Mouse (Mus musculus): ENCODE data around the gene Slmap. TPM values are rescaled to one million over a fixed set of nuclear protein-coding genes. Genes with fewer than 3 reads are reported as not detected.

Gene Slmap
- polyA plus RNA-seq, 1 experiment from 2014 or later: 11.3 TPM

DNA sequence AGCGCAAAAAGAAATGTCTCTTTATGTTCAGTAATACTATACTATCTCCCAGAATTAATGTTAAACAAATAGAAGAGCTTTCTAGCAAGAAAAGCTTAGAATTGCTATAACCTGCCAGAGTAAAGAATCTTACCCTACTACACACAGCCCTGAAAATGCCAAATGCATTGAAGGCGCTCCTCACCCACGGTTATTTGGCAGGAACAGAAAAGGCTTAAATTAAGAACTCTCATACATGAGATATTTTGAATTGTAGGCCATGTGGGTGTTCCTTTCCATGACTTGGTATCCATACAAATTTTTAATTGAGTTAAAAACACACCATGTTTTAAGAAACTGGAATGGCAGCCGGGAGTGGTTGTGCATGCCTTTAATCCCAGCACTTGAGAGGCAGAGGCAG is 4.5 kb upstream of the Slmap start:
- ATAC-seq: no peak
- Histone ChIP-seq H3K27ac (ENCODE audit: low read length) (no peak overlapping the region), H3K4me2 (ENCODE audit: low read length) (no peak overlapping the region), H3K27me3 (ENCODE audit: control insufficient read depth, insufficient read depth, low read depth, low read length) (no peaks in the 10 kb centered on the region), H3K9me3 (replicated peaks; ENCODE audit: control insufficient read depth, low read length, poor library complexity, severe bottlenecking) (no peaks in the 10 kb centered on the region), H3K36me3 (ENCODE audit: control insufficient read depth, insufficient read depth, low read length) (no peaks in the 10 kb centered on the region), H3K4me3 (ENCODE audit: low read depth, low read length) (no peak overlapping the region), H3K9ac (ENCODE audit: low read depth, low read length) (no peak overlapping the region), H3K4me1 (ENCODE audit: control insufficient read depth, insufficient read depth, low read length) (no peaks in the 10 kb centered on the region)
- 85% methylated on average over 4 of the region's 4 CpGs for WGBS

DNA sequence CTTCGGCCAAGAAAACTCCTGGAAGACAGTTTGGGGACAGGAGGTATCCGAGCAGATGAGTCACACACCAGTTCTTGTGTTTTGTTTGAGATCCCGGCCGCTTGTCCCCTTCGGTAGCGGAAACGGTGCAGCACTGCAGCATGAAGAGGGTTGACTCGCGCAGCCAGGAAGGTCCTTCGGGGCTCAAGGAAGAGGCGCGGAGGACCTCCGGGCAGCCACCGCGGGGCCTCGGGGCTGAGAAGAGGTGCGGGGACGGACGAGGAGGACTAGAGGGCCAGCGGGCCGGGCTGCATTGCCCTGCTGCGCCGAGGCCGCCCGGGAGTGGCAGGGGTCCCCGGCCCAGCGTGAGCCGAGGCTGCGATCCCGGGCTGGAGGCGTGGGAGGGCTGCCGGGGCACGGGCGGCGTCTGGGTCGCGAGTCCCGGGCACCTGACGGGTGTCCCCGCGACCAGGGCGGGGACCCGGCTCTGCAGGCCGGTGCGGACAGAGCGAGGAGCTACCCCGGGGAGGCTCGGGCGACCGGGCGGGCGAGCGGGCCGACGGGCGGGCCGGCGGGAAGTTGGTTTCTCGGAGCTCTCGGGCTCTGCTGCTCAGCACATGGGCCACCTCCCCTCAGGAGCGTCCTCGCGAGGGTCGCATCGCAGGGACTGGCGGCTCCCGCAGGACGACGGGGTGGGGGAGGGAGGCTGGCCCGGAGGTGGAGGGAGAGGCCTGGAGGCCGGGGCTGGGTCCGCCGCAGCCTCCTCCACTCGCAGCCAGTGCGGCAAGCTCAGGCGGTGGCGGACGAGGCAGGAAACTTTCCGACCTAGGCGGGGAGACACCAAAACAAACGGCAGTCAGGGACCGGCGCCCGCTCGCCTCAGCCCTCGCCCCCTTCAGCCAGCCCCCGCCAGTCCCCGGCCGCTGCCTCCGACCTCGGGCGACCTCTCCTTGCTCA is 642 bp downstream of the Slmap start:
- Histone ChIP-seq H3K4me3 (ENCODE audit: low read depth, low read length) (peak overlapping the region; percentile 99), H3K4me2 (ENCODE audit: low read length) (peak overlapping the region; percentile 83), H3K36me3 (ENCODE audit: control insufficient read depth, insufficient read depth, low read length) (no peaks in the 10 kb centered on the region), H3K9me3 (replicated peaks; ENCODE audit: control insufficient read depth, low read length, poor library complexity, severe bottlenecking) (no peaks in the 10 kb centered on the region), H3K9ac (ENCODE audit: low read depth, low read length) (peak overlapping the region; percentile 87), H3K27ac (ENCODE audit: low read length) (peak overlapping the region; percentile 90), H3K27me3 (ENCODE audit: control insufficient read depth, insufficient read depth, low read depth, low read length) (no peaks in the 10 kb centered on the region), H3K4me1 (ENCODE audit: control insufficient read depth, insufficient read depth, low read length) (peaks cover 33% of the 10 kb centered on the region)
- ATAC-seq: peak; percentile 83
- under 1% methylated on average over 77 of the region's 92 CpGs for WGBS

DNA sequence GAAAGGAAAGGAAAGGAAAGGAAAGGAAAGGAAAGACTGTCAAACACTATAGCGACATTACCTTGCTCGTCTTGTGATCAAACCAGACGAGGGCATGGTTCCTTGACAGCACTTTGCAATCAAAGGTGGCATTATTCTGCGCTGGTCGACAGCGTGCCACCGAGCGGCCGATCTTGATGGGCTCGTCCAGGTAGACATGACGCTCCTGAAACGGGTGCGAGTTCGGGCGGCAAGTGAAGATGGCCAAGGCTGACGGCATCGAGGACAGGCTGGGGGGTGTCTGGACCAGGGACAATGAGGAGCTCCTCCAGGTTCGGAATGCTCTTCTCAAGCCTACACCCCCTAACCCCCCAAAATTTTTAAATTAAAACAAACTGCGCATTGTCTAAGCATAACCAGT is 1.5 kb downstream of the Slmap start:
- H3K4me1 ChIP-seq (ENCODE audit: control insufficient read depth, insufficient read depth, low read length): peaks cover 40% of the 10 kb centered on the region
- peak overlapping the region; percentile 99 for H3K4me3 ChIP-seq (ENCODE audit: low read depth, low read length)
- peak overlapping the region; percentile 87 for H3K9ac ChIP-seq (ENCODE audit: low read depth, low read length)
- no peak for ATAC-seq
- H3K27me3 ChIP-seq (ENCODE audit: control insufficient read depth, insufficient read depth, low read depth, low read length): no peaks in the 10 kb centered on the region
- no peaks in the 10 kb centered on the region for H3K36me3 ChIP-seq (ENCODE audit: control insufficient read depth, insufficient read depth, low read length)
- H3K9me3 ChIP-seq (replicated peaks; ENCODE audit: control insufficient read depth, low read length, poor library complexity, severe bottlenecking): no peaks in the 10 kb centered on the region
- no peak overlapping the region for H3K27ac ChIP-seq (ENCODE audit: low read length)
- 26% methylated on average over 19 of the region's 19 CpGs for WGBS
- H3K4me2 ChIP-seq (ENCODE audit: low read length): peak overlapping the region; percentile 83

DNA sequence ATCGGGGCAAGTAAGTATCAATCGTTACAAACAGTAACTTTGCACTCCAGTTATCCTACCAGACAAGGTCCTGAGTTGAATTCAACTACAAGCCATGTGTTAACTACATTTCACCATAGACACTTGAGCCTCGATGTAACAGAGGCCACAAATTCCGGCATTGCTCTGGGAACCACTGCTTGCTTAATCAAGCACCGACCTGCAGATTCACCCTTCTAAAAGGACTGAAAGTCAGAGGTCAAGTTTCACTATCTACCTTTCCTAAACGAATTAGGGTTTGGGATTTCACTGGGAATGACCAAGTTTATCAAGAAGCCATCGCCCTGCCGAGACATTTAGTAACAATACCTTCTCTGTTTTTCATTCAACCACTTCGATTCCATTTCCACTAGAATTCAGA is 2.0 kb downstream of the Slmap start:
- Histone ChIP-seq H3K36me3 (ENCODE audit: control insufficient read depth, insufficient read depth, low read length) (no peaks in the 10 kb centered on the region; the same call in 1 of the 2 replicates), H3K27ac (ENCODE audit: low read length) (no peak overlapping the region), H3K9ac (ENCODE audit: low read depth, low read length) (peak overlapping the region; percentile 87), H3K4me2 (ENCODE audit: low read length) (peak overlapping the region; percentile 83), H3K4me1 (ENCODE audit: control insufficient read depth, insufficient read depth, low read length) (peaks cover 41% of the 10 kb centered on the region), H3K27me3 (ENCODE audit: control insufficient read depth, insufficient read depth, low read depth, low read length) (no peaks in the 10 kb centered on the region), H3K9me3 (replicated peaks; ENCODE audit: control insufficient read depth, low read length, poor library complexity, severe bottlenecking) (no peaks in the 10 kb centered on the region), H3K4me3 (ENCODE audit: low read depth, low read length) (peak overlapping the region; percentile 99)
- ATAC-seq: no peak
- 66% methylated on average over 9 of the region's 9 CpGs for WGBS

DNA sequence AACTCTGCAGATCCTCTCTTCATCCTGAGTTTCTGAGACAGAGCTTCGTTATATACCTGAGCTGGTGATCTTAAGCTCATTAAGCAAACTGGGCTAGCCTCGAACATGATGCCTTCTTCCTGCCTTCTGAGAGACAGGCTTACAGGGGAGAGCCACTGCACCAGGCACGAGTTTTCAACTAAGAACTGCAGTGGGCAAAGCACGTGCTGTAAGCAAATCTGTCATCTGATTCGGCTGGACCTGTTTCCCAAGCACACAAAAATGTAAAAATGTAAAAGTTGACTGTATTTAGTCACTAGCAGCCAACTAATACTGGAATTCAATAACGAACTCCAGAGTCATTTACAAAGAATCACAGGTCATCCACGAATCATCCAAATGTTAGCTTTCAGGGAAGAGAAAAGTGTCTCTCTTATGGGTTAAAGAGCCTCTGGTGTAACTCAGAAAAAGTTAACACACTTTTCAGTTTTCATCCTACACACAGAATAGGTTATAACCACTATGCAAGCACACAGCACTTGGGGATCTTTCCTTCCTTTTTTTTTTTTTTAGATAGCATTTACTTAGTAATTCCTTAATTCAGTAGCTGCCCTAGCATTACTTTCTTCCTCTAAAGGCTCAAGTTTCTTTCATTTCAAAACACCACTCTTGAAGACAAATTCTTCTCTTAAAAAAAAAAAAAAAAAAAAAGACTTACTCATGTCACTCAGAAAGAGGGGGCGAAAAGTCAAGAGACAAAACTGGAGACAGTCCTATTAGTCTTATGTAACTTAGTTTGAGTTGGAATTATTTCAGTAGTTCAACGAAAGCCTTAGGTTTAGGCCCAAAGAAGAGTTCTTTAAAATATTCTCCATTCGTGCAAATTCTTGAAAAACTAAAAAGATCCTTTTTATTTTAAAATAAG is 3.1 kb downstream of the Slmap start:
- 0 out of 2 replicates have a peak overlapping the region, but pooled peaks have one; percentile 16 for H3K9ac ChIP-seq (ENCODE audit: low read depth, low read length)
- WGBS: 80% methylated on average over 10 of the region's 10 CpGs
- H3K4me3 ChIP-seq (ENCODE audit: low read depth, low read length): no peak overlapping the region

DNA sequence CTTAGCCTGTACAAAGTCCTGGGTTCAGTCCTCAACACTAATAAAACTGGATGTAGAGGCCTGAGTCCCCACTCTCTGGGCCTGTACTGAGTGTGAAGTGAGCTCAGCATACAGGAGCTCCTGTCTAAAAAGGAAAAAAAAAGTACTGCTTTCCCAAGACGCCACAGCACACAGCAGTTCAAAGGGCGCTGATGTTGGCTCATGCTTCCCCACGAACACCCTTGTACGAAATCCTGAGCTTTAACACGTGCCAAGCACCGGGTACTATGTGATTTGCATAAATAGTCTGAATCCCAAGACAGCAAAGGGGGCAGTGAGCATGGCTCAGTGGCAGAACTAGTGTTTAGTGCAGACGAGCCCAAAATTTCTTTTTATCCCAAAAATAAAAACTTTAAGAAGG is 4.4 kb downstream of the Slmap start:
- no peak overlapping the region for H3K27ac ChIP-seq (ENCODE audit: low read length)
- no peak overlapping the region for H3K9ac ChIP-seq (ENCODE audit: low read depth, low read length)
- no peak overlapping the region for H3K4me3 ChIP-seq (ENCODE audit: low read depth, low read length)
- H3K9me3 ChIP-seq (replicated peaks; ENCODE audit: control insufficient read depth, low read length, poor library complexity, severe bottlenecking): no peaks in the 10 kb centered on the region
- no peaks in the 10 kb centered on the region for H3K27me3 ChIP-seq (ENCODE audit: control insufficient read depth, insufficient read depth, low read depth, low read length)
- H3K4me2 ChIP-seq (ENCODE audit: low read length): 0 out of 2 replicates have a peak overlapping the region, but pooled peaks have one; percentile 19
- 63% methylated on average over 7 of the region's 7 CpGs for WGBS
- peaks cover 44% of the 10 kb centered on the region for H3K4me1 ChIP-seq (ENCODE audit: control insufficient read depth, insufficient read depth, low read length)
- no peak for ATAC-seq
- no peaks in the 10 kb centered on the region; the same call in 1 of the 2 replicates for H3K36me3 ChIP-seq (ENCODE audit: control insufficient read depth, insufficient read depth, low read length)

More for the DNA sequence above, 3.1 kb downstream of the Slmap start:
- no peak overlapping the region for H3K27ac ChIP-seq (ENCODE audit: low read length)
- peak overlapping the region; percentile 28; the same call in 1 of the 2 replicates for H3K4me2 ChIP-seq (ENCODE audit: low read length)
- no peak for ATAC-seq
- no peaks in the 10 kb centered on the region; the same call in 1 of the 2 replicates for H3K36me3 ChIP-seq (ENCODE audit: control insufficient read depth, insufficient read depth, low read length)
- H3K4me1 ChIP-seq (ENCODE audit: control insufficient read depth, insufficient read depth, low read length): peaks cover 41% of the 10 kb centered on the region
- no peaks in the 10 kb centered on the region for H3K27me3 ChIP-seq (ENCODE audit: control insufficient read depth, insufficient read depth, low read depth, low read length)
- H3K9me3 ChIP-seq (replicated peaks; ENCODE audit: control insufficient read depth, low read length, poor library complexity, severe bottlenecking): no peaks in the 10 kb centered on the region

DNA sequence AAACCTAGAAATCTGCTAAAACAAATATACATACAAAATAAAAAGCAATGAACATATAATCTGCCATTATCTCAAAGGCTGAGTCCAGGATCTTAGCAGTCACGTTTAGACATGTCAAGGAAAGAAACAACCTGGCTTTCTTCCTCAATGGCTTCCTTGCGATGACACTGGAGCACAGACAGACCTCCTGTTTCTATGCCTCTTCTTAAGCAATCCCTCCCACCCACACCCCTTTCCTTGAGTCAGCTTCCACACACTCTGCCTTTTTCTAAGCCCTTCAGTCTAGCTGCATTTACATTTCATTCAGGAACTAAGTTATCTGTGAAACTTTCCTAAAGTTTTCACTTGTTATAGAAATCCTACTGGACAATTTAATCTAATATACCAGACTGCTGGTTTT is 6.4 kb downstream of the Slmap start:
- 84% methylated on average over 2 of the region's 2 CpGs for WGBS
- ATAC-seq: no peak
- Histone ChIP-seq H3K4me1 (ENCODE audit: control insufficient read depth, insufficient read depth, low read length) (peaks cover 42% of the 10 kb centered on the region), H3K27ac (ENCODE audit: low read length) (no peak overlapping the region), H3K9me3 (replicated peaks; ENCODE audit: control insufficient read depth, low read length, poor library complexity, severe bottlenecking) (no peaks in the 10 kb centered on the region), H3K27me3 (ENCODE audit: control insufficient read depth, insufficient read depth, low read depth, low read length) (no peaks in the 10 kb centered on the region), H3K9ac (ENCODE audit: low read depth, low read length) (no peak overlapping the region), H3K36me3 (ENCODE audit: control insufficient read depth, insufficient read depth, low read length) (no peaks in the 10 kb centered on the region; the same call in 1 of the 2 replicates), H3K4me3 (ENCODE audit: low read depth, low read length) (no peak overlapping the region), H3K4me2 (ENCODE audit: low read length) (no peak overlapping the region)

DNA sequence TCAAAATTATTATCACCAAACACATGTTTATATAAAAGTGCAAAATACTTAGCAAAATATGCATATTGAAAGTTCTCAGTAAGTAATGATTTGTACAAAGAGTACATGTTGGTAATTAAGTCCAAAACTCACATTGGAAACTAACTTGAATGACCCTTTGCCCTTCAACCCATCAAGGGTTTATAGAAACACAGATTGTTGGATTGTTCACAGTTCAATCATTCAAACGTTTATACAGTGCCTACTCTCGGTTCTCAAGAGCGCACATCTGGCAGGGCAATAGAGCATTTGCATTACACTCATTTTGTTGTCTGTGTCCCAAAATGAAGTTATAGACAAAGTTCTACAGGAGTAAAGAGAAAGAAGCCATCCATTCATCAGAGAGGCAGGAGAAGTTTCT is 8.8 kb downstream of the Slmap start:
- WGBS: 40% methylated on average over 3 of the region's 3 CpGs
- peaks cover 24% of the 10 kb centered on the region for H3K4me1 ChIP-seq (ENCODE audit: control insufficient read depth, insufficient read depth, low read length)

More for the DNA sequence above, 8.8 kb downstream of the Slmap start:
- no peaks in the 10 kb centered on the region for H3K9me3 ChIP-seq (replicated peaks; ENCODE audit: control insufficient read depth, low read length, poor library complexity, severe bottlenecking)
- H3K27ac ChIP-seq (ENCODE audit: low read length): no peak overlapping the region
- no peak for ATAC-seq
- no peaks in the 10 kb centered on the region for H3K27me3 ChIP-seq (ENCODE audit: control insufficient read depth, insufficient read depth, low read depth, low read length)
- H3K4me3 ChIP-seq (ENCODE audit: low read depth, low read length): no peak overlapping the region
- H3K4me2 ChIP-seq (ENCODE audit: low read length): no peak overlapping the region
- no peaks in the 10 kb centered on the region; the same call in 1 of the 2 replicates for H3K36me3 ChIP-seq (ENCODE audit: control insufficient read depth, insufficient read depth, low read length)
- no peak overlapping the region for H3K9ac ChIP-seq (ENCODE audit: low read depth, low read length)
